Mouse (Mus musculus) kidney, adult 2 months (tissue): ENCODE measurements around the gene Man1a2. TPM values are rescaled to one million over a fixed set of nuclear protein-coding genes. Genes with fewer than 3 reads are reported as not detected.
A peak's percentile ranks its signal among the peaks of the same experiment; 100 is the strongest.

ENCODE experiments used
- DNase-seq: peaks from one replicate; pipeline ENCODE4 v3.0.0; 2021
- H3K27ac ChIP-seq: fragments of 200-500 bp; 2 replicates; pipeline ENCODE4 v1.5.1; 2012; ENCODE audit warnings: low read depth, low read length, control low read depth, inconsistent platforms; ENCODE audit not compliant: insufficient read depth
- H3K27me3 ChIP-seq: fragments of 200-500 bp; replicated peaks from 2 replicates; pipeline ENCODE4 v1.6.1; 2012; ENCODE audit warnings: mild to moderate bottlenecking, moderate library complexity, low read length, inconsistent platforms; ENCODE audit not compliant: control insufficient read depth, insufficient read depth
- H3K36me3 ChIP-seq: fragments of 200-500 bp; 2 replicates; pipeline ENCODE4 v1.6.1; 2012; ENCODE audit warnings: mild to moderate bottlenecking, moderate library complexity, low read length, inconsistent platforms; ENCODE audit not compliant: control insufficient read depth, insufficient read depth
- H3K4me1 ChIP-seq: fragments of 200-500 bp; 2 replicates; pipeline ENCODE4 v1.6.1; 2011; ENCODE audit warnings: low read length; ENCODE audit not compliant: control insufficient read depth, insufficient read depth
- H3K4me3 ChIP-seq: fragments of 200-500 bp; 2 replicates; pipeline ENCODE4 v1.5.1; 2011; ENCODE audit warnings: mild to moderate bottlenecking, low read depth, low read length, control low read depth; ENCODE audit not compliant: insufficient read depth
- CTCF ChIP-seq: fragments of 200-500 bp; conservative IDR thresholded peaks from 2 replicates; pipeline ENCODE4 v1.5.1; 2011; ENCODE audit warnings: low read depth, mild to moderate bottlenecking, control low read depth, low read length, moderate library complexity, mixed read lengths; ENCODE audit not compliant: insufficient read depth, insufficient read length
- POLR2A ChIP-seq: fragments of 200-500 bp; IDR thresholded peaks from one replicate; pipeline ENCODE4 v1.6.1; 2011; ENCODE audit warnings: low read depth, low read length, control low read depth
- WGBS: fragments of 180-500 bp; shearing (Covaris S2); methylation state at CpG from one replicate; pipeline ENCODE4 v1.1.7; 2018; 5-methylcytosine and 5-hydroxymethylcytosine counted together
- polyA plus RNA-seq: library from polyadenylated mRNA; depleted of rRNA; stranded (reverse); fragments of >200 nt; gene quantifications from 2 replicates; pipeline ENCODE4 v1.2.3, GENCODE M21; 2012

Gene Man1a2
- polyA plus RNA-seq, 1 experiment = 9.5 TPM

DNA sequence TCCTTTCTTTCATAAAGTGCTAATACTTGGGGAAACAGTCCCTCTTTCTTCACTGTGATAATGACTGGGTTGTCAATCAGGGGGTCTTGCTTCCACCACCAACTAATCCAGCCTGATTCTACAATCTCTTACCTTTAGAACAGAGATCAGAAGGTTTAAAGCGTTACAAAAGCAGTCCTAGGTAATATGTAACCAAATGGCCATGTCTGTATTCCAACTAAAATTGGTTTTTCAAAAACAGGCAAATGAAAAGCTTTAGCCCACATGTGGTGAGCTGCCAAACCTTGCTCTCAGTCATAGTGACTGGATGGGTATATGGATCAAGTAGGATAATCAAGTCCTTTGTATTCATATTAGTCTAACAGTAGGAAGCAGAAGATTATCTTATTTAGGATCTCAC lies 32.0 kb downstream of the Man1a2 start:
- H3K27me3 ChIP-seq = no peaks in the 10 kb centered on the region
- 39% methylated on average over 1 of the region's 1 CpGs for WGBS
- H3K4me1 ChIP-seq = peaks cover 6% of the 10 kb centered on the region; the same call in 1 of the 2 replicates
- DNase-seq = peak; percentile 57
- no peak overlapping the region for H3K27ac ChIP-seq
- TF ChIP-seq CTCF (no peak), POLR2A (no peak)
- no peak overlapping the region for H3K4me3 ChIP-seq
- H3K36me3 ChIP-seq = no peaks in the 10 kb centered on the region; the same call in 1 of the 2 replicates

DNA sequence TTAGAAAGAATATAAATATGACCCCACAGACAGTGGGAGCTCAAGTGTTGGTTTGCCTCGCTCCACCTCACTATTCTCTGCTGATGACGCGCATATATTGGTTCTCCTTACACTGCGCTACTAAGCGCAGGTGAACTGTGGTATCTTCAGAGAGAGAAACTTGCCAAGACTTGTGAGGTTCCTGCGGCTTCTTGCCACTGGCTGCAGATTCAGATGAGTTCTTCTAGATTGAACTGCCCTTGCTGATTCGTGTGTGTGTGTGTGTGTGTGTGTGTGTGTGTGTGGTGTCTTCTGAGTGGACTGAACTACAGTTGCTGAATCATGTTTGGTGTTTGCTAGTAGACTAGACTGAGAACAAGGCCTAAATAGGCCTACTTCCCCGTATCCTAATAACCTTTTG lies 43.7 kb downstream of the Man1a2 start:
- H3K36me3 ChIP-seq = peaks cover 2% of the 10 kb centered on the region
- no peak overlapping the region for H3K4me3 ChIP-seq
- 93% methylated on average over 8 of the region's 8 CpGs for WGBS
- H3K4me1 ChIP-seq = no peaks in the 10 kb centered on the region
- no peak for DNase-seq
- H3K27me3 ChIP-seq = no peaks in the 10 kb centered on the region
- H3K27ac ChIP-seq = no peak overlapping the region
- TF ChIP-seq POLR2A (no peak), CTCF (no peak)

DNA sequence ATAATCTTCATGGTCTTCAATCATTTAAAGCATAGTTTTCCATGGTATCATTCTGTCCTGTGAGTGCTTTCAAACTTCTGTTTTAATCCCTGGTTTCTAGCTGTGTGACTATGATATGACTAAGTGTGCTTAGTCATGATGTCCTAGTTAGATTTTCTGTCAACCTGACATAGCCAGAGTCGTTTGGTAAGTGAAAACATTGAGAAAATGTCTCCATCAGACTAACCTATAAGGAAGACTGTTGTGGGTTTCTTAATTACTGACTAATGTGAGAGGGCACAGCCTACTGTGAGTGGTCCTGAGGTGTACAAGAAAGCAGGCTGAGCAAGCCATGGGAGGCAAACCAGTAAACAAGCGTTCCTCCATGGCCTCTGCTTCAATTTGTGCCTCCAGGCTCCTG lies 49.0 kb downstream of the Man1a2 start:
- Histone ChIP-seq H3K27ac (no peak overlapping the region), H3K36me3 (no peaks in the 10 kb centered on the region), H3K4me1 (no peaks in the 10 kb centered on the region), H3K27me3 (no peaks in the 10 kb centered on the region), H3K4me3 (no peak overlapping the region)
- TF ChIP-seq CTCF = no peak
- no peak for TF ChIP-seq POLR2A
- WGBS = 73% methylated on average over 2 of the region's 2 CpGs
- no peak for DNase-seq

DNA sequence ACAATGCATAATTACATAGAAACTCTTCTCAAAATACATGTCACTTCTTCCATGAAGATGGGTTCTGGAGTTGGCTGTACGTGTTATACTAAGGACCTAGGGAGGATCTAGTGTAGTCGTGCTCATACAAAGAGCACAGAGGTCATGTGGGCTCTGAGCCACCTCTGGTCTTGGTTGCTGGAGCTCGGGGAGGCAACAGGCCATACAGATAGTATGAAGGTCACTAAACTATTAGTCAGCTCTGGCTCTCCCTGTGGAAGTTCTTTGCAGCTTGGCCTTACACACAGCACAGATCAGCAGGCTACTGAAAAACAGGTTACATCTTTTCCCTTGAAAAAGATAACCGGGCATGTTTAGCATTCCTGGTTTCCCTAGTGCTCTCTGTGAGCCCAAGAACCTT lies 50.5 kb downstream of the Man1a2 start:
- no peaks in the 10 kb centered on the region for H3K27me3 ChIP-seq
- no peak for TF ChIP-seq POLR2A
- no peak for TF ChIP-seq CTCF
- DNase-seq = no peak
- no peaks in the 10 kb centered on the region for H3K36me3 ChIP-seq
- WGBS = 72% methylated on average over 4 of the region's 4 CpGs
- H3K27ac ChIP-seq = no peak overlapping the region
- H3K4me1 ChIP-seq = no peaks in the 10 kb centered on the region
- no peak overlapping the region for H3K4me3 ChIP-seq

DNA sequence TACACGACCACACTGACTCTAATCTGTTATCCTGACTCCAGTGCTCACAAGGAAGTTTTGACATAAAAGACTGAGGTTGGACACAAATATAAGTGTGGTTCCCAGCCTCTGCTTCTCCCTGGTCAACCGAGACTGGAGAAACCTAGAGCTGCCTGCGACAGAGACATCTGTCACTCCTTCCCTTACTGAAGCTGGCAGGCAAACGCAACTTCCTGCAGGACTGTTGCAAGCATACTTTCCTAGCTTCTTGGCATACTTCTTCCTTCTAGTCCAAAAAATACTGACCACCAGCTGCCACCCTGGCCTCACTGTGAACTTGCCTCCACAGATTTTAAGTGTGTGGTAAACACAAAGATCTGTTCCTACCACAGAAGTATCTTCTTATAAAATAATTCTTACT lies 66.8 kb downstream of the Man1a2 start:
- H3K27me3 ChIP-seq = no peaks in the 10 kb centered on the region
- WGBS = 74% methylated on average over 4 of the region's 4 CpGs
- H3K36me3 ChIP-seq = no peaks in the 10 kb centered on the region
- no peak overlapping the region for H3K4me3 ChIP-seq
- H3K27ac ChIP-seq = no peak overlapping the region
- H3K4me1 ChIP-seq = no peaks in the 10 kb centered on the region
- DNase-seq = no peak
- TF ChIP-seq CTCF (no peak), POLR2A (no peak)

DNA sequence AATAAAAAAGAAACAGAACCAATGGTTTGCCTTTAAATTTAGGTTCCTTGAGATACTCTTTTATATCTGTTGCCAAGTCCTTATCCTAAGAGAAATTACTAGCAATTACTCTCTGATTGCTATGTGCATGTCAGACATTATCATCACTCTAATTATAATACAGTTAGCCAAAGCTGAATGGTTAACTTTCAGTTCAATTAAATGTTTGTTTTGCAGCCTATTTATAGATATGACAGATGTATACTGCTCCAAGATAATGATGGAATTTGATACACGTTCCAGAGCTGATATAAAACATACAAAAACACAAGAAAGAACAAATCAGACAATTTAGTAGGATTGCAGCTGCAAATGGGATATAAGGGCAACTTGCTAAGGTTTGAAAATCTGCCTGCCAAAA lies 74.4 kb downstream of the Man1a2 start:
- no peak for DNase-seq
- TF ChIP-seq POLR2A (no peak), CTCF (no peak)
- Histone ChIP-seq H3K4me1 (no peaks in the 10 kb centered on the region), H3K4me3 (no peak overlapping the region), H3K27ac (no peak overlapping the region), H3K27me3 (no peaks in the 10 kb centered on the region), H3K36me3 (no peaks in the 10 kb centered on the region)
- 72% methylated on average over 1 of the region's 1 CpGs for WGBS

DNA sequence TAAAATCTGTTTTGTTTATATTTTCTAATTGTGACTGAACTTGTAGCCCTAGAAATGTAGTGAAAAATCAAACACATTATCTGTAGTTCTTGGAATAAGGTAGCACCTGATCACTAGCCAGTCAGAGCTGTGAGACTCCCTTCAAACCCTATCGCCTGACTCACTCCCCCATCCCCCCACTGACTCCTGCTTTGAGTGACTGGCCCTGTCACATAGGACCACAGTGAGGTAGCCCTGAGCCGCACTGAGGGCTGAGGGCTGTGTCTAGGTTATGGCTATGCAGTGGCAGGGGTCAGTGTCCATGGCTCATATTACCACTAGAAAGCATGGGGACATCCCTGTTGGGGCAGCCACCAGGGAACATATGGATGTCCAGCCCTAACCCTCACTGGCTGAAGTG lies 80.8 kb downstream of the Man1a2 start:
- no peaks in the 10 kb centered on the region for H3K27me3 ChIP-seq
- no peaks in the 10 kb centered on the region for H3K4me1 ChIP-seq
- peak; percentile 3 for DNase-seq
- no peaks in the 10 kb centered on the region for H3K36me3 ChIP-seq
- no peak overlapping the region for H3K4me3 ChIP-seq
- no peak overlapping the region for H3K27ac ChIP-seq
- no peak for TF ChIP-seq CTCF
- TF ChIP-seq POLR2A = no peak
- WGBS = 71% methylated on average over 2 of the region's 2 CpGs
